Mouse (Mus musculus): ENCODE measurements at regions not wholly inside any gene's neighbourhood (a gene's known extent, or its start where the extent isn't known, plus 50 kb on each side); places are given as distances from the start of the nearest gene placed in this dataset.
A peak's percentile ranks its signal among the peaks of the same experiment; 100 is the strongest.

DNA sequence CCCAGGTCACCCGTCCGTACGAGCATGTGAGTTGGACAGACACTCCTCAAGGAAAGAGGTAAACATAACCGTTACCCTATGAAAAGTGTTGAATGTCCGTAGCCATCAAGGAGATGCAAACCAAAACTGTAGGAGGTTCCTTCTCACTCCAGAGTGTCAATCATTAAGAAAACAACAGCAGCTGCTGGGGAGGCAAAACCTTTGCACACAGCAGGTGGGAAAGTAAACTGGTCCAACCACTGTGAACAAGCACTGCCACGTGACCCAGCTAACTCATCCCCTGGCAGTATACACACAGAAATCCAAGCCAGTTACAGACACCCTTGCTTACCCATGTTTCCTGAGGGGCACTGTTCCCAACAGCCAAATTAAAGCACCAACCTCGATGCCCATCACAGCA lies 54.7 kb upstream of the Irx5 start:
- DNase-seq (ENCODE audit: low spot score in 2 of 2), result no peak

DNA sequence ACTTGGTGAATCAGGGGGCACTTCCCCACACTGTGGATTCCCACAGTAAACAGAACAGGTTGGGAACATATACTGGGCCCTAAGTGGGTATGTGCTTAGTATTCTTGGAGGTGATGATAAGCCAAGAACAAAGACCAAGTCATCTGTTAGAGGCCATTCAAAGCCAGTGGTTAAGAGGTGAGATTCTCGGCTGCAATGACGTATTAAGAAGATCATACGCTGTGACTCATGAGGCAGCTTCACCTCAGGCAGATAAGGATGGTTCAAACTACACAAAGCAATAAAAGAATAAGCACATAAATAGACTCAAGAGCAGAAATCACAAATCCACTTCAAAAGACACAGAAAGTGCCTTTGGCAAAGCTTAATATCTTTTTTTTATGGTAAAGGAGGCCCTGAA lies 56.4 kb upstream of the Irx5 start:
- DNase-seq (ENCODE audit: low spot score in 2 of 2), result no peak

DNA sequence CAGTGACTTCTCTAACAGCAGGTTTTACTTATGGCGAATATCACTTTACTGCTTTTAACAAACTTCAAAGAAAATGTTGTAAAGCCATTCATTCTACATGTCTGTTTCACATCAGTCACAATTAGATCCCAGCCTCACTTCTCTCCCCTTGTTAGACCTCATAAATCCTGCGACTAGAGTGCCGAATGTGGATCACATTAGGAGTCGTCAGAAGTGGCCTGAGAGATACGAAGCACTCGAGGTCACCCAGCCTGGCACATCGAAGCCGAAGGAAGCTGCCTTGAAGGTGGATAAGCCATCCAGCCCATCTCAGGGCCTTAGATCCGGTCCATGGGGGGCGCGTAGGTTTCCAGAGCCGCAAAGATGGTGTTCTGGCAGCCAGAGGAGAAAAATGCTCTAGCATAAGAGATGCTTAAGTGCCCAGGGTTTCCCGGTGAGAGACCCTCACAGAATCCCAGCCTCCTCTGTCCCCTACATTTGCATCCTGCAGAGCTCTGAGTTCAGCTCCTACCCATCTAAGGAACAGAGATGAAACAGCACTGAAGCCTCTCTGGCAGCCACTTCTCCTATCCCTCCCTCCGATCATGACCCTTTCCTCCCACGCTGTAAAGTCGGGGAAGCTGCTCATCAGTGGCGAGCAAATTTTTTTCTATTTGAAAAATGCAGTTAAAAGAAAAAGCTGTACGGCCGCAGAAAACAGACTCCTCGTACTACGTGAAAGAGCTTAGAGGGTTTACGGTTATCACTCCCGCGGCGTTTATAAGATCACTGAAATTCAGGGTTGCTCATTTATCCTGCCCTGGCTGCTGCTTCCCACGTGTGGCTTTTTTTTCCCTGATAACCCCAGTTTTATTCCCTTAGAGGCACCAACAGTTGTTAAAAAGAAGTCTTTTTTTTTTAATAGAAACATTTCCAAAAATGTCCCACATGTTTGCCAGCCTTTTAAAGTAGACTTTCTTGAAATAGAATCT lies 70.3 kb upstream of the Irx5 start:
- no peak for DNase-seq (ENCODE audit: low spot score in 2 of 2)

DNA sequence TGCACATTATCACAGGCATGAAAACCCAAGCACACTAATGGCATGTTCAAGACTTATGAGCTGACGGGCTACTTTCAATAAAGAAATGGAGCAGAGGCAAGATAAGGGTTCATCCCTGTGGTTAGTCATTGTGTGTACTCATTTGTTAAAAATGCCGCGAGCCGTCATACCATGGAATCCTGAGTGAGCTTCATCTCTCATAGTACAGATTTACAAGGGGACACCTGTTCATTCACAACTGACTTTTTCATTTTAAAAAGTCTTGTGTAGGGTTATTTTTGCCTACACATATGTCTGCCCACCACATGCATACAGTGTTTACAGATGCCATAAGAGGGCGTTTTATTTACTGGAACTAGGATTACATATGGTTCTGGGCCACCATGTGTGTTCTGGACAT lies 81.7 kb upstream of the Irx5 start:
- DNase-seq (ENCODE audit: low spot score in 2 of 2), result no peak

DNA sequence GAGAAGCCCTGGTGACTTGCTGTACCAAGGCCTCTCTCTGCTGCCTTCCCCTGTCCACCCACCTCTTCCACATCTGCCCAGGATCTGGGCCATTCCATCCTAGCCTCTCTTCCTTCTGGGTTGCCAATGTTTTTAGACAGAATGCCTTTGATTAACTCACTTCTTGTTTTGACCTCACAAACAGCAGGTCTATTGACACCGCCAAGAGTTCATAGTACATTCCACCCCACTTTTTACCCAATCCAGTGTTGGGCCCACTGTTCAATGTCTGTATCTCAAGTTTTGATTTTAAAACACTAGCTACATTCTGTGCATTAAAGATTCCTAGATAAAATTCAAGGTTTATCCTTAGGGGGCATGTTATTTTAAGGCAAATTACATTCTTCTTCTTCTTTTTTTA lies 84.7 kb upstream of the Irx5 start:
- DNase-seq (ENCODE audit: low spot score in 2 of 2), result no peak

DNA sequence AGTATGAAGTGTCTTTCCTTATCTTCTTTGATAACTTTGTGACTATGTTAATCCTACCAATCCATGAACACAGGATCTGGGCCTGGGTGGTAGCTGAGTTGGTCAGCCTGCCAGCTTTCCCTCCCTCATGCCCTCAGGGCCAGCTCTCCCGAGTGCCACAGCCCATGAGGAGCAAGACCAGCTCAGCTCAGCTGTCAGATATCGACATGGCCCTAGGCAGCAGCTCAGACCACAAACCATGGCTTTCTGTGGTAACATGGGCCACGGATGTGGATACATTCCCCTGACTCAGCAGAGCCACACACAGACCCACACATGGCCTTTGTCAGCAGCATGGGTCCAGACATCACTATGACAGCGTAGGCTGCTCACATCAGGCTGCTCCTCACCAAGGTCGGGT lies 85.4 kb upstream of the Irx5 start:
- DNase-seq (ENCODE audit: low spot score in 2 of 2), result no peak

DNA sequence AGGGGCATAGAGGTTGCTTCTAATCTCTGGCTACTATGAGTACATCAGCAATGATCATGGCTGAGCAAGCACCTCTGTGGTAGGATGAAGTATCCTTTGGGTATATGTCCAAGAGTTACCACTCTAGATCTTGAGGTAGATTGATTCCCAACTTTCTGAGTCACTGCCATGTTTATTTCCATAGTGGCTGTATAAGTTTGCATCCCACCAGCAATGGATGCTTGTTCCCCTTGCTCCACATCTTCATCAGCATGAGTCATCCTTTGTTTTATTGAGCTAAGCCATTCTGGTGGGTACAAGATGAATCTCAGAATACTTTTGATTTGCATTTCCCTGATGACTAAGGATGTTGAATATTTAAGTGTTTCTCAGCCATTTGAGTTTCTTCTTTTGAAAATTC lies 86.8 kb upstream of the Irx5 start:
- no peak for DNase-seq (ENCODE audit: low spot score in 2 of 2)

DNA sequence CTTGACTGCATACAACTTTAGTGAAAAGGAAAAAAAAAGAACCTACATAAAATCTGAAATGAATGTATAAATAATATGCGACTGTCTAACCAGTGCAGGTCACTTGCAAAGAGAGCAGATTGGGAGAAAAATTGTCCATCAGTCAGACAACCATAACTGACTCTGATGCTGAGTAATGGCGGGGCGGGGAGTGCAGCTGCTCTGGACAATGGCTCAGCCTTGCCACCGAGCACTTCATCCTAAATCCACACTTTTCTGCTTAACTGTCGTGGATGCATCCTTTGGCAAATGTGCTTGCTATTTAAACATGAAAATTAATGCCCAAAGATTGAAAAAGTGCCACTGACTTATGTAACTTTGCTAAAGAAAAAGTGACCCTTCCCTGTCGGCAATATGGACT lies 90.0 kb upstream of the Irx5 start:
- DNase-seq (ENCODE audit: low spot score in 2 of 2), result no peak

DNA sequence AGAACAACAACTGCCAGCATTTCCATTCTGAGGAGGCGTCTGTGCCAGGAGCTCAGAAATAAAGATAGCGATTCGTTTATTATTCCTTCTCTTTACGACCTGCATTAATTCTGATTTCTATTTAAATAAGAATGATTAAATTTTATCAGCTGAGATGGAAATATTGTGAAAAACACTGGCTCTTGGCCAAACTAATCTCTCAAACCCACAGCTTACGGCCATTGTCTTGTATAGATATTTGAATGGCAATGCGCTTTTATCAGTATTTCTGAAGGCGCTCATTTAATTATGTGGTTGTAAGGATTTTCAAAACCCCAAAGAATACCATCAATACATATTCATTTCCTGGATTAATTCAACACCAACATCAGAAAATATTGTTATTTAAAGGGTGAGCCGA lies 97.4 kb upstream of the Irx5 start:
- no peak for DNase-seq (ENCODE audit: low spot score in 2 of 2)

DNA sequence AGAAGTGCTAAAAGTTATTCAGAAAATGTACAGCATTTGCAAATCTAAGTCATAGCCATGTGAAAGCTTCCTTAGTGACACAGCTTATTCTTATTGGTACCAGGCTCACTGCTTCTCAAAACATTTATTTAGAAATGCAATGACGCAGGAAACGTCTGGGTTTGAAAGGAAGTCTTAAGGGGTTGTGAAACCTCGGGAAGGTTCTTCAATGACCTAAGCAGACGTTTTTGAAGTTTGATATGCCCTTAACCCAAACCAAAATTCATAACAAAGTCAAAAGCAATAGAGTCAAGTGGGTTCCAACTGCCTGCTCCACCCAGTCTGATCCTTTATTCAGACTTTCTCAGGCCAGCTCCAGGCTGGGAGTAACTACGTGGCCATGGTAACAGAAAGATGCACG lies 99.2 kb upstream of the Irx5 start:
- DNase-seq (ENCODE audit: low spot score in 2 of 2), result no peak

DNA sequence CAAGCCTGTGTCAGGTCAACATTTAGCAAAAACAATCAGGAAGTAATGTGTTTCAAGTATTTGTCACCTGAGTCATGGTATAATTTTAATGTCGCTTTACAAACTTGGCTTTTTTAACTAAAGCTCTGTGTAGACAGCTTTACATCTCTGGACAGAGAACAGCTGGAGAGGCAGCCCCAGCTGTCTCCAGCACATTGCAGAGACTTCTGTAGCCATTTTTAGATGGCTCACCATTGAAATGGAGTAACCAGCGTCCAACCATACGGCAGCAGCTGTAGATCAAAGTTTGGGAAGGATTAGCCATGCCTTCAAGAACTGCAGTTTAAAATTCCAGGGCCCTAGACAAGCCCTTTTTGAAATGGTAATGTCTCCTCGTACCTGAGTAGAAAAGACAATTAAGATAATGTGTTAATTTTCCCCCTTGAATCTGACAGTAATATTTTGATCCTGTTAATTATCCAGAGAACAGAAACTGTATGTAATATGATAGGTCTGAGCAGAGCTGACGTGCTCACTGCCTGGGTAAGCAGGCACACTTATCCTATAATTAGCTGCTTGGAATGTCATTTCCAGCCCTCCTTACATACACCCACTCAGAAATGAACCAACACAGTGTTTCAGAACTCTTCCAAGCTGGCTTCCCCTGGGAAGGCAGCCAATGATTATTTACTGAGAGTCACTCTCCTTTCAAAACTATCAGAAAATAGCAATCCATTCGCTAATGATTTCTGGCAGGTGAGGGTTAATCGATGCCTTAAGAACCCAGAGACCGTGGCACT lies 104.6 kb upstream of the Irx5 start:
- peak in 1 of 2 experiments; percentile 16 for DNase-seq (ENCODE audit: low spot score in 2 of 2)

DNA sequence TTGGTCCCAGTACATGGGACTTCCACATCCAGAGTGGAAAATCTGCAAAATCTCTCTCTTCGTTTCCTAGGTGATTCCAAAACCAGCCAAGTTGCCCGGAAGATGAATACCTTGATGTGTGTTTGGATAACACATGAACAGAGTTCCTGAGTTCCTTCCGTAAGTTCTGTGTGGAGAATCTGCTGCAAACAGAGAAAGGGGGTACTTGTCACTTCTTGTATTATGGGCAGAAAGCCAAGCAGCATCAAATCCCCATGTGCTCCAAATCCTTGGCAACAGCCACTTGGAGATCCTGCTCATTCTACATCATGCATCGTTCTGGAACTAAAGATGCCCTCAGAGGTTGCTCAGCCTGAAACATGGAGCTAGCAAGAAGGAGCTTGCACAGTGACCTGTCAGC lies 111.1 kb upstream of the Irx5 start:
- DNase-seq (ENCODE audit: low spot score in 2 of 2), result no peak

DNA sequence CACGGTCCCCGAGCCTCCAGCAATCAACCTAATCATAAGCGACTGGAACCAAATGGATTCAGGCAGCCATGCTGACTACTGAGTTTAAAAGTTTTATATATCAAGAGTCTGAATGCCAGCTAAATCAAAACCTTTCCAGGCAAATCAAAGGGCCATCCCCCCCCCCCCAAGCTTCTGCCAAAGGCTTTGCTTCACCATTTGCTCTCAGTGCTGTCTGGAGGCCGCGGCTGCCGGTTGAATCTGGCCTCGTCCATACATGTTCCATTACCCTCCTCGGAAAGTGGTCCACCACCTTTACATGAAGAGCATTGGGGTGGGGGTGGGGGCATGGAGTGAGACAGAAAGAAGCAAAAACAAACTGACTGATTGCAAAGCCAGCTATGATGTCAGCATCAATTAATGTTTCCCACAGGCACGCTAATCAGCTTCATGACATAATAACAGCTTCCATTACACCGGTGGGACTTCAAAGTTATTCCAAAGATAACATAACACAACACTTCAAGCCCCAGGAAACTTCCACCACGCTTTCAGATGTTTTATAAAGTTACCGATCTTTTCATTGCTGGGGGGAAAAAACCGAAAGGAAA lies 116.6 kb upstream of the Irx5 start:
- DNase-seq (ENCODE audit: low spot score in 2 of 2), result no peak

DNA sequence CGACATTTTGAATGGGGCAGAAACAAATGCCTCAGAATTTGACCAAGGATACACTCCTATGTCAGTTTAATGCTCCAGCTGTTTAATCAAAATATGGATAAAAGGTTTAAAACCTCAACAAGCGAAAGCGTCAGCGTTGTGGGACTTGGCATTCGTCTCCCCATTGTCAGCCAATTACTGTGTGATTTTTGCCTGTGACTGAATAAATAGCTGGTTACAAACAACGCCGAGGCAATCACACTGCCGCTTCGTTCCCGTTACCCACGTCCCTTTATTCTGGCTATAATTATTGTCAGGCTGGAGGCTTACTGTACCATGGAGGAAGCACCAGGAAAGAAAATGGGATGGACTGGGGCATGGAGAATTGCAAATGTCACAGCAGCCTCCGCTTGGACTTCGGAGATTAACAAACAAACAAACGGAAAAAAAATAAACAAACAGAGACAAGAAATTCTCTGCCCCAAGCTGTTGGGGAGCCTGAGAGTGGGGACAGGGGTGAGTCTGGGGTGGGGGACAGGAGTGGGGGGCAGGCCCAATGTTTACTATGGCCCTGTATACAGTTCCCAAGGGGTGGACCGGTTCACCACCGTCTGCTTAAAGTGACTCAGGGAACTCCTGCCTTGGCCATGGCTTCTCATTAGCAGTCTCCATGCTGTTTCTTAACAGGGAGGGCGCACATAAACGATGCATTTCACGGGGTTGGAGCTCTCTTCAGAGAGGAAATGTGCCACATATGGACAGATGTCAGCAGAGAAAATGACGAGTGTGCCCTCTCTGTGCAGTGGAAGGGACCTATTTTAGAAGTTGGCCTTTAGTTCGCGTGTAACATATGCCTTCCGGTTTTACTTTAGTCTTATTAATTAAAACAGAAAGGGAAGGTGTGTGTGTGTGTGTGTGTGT lies 125.8 kb upstream of the Irx5 start:
- no peak for DNase-seq (ENCODE audit: low spot score in 2 of 2)

DNA sequence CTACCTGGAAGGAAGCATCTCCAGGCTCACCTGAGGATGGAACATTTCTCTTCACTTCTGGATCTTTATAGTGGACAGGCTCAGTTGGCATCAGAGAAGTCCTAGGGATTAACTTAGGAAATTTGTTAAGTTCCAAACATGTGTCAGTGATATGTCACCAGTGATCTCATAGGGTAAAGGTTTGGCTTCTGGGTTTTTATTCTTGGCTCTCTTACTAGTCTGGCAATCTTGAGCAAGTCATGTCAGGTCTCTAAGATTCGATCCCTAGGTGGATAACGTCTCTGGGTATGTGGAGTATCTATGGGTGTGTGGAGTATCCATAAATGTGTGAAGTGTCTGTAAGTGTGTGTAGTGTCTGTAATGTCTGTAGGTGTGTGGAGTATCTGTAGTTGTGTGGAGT lies 127.9 kb upstream of the Irx5 start:
- no peak for DNase-seq (ENCODE audit: low spot score in 2 of 2)

DNA sequence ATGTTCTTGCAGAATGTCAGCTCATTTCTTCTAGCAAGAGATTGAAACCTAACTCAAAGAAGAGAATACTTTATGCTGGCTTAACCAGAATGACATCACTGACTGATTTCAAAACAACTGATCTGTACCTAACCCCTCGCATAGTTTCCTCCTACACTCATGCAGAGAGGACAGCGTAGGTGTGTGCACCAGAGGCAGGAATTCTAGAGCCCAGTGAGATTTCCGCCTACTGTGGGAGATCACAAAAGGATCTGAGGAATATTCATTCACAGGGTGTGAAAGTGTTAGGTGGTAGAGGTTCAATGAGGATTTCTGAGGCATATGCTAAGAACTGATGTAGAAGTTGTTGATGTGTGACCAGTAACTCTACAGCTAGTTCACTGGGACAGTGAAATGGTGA lies 132.5 kb upstream of the Irx5 start:
- DNase-seq (ENCODE audit: low spot score in 2 of 2), result no peak

DNA sequence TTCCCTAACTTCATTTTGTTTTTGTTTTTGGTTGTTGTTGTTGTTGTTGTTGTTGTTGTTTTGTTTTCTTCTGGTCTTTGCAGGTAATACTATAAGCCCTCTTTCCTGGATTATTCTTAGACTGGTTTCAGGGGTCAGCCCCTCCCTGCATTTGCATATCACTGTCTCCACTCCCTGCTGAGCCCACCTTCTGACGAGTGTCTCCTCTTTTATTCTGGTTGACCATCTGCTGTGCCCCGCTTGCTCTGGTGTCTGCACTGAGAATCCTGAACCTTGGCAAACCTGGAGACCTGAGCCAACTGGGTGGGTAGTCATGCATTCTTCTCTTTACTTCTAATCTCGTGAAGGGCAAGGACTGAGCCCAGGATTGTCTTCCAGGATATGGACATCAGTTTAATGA lies 134.4 kb upstream of the Irx5 start:
- no peak for DNase-seq (ENCODE audit: low spot score in 2 of 2)

DNA sequence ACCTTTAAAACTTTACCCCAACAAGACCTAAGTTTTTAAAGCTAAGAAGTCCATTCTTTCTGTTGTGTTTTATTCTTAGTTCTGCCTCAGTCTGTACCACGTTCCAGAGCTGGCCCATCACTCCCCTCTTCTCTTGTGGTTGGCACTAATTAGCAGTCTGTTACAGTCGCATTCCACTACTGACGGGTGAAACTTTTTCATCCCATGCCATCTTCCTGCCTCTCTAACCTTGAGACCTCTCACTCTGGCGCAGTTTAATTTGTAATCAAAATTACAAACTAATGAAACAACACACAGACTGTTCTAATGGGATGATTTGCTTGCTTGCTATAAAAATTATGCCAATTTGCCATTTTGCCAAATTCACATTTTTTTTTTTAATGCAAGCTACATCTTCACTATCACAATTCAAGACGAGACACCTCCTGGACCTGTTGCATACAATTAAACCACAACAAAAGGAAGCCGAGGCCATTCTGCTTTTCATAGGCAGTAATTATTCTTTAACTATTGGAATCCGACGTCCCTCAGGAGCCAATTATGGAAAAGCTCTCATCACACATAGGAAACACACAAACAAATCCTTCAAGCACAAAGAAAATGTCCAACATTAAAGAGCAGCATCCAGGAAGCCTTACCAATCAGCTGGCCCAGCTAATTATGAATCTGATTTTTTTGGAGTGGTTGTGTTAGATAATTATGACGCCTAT lies 138.1 kb upstream of the Irx5 start:
- no peak for DNase-seq (ENCODE audit: low spot score in 2 of 2)

DNA sequence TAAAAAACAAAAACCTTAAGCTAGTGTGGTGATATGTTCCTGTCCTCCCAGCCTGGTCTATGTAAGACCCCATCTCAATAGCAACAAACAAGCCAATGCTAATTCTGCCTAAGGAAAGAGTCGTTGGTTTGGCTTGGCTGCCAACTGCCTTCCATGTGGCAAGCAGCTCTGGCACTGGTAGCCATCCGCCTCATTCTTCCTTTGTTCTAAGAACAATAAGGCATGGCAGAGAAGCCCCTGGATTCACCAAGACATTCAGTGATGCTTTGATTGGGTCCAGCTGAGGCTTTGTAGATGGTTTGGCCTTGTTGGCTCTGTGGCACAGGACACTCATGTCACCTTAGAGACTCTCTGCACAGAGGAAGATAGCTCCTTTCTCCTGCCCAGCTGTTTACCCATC lies 139.9 kb upstream of the Irx5 start:
- DNase-seq (ENCODE audit: low spot score in 2 of 2), result no peak

DNA sequence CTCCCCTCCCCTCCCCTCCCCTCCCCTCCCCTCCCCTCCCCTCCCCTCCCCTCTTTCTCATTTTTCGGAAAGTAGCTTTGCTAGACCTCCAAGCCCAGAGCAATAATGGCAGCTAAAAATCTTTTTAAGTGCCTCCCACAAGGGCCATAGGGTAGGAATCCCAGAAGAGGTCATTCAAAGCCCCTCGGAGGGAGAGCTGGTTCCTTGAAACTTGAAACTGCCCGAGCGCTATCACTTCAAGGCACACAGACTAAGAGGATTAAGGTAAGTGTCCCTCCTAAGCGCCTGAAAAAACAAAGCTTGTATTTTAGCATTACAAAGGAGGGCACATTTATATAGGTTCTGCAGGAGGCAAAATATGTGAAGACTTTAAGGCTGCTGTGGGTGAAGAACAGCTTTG lies 141.2 kb upstream of the Irx5 start:
- DNase-seq (ENCODE audit: low spot score in 2 of 2), result no peak
